Mouse (Mus musculus): ENCODE results near the gene C1rb.
"Not testable (repeated sequence)": the region's sequence is repeated elsewhere in the genome, so short reads cannot be mapped to it uniquely, and the experiment has no call there.

C1rb gene

GRCm38 (mm10) chr6:124593121-124593520 lies 23.0 kb downstream of the C1rb start:
- DNase-seq (ENCODE audit: low spot score in 2 of 2), result no peak

- DNase-seq (ENCODE audit: low spot score in 2 of 2), result no peak
These were observed 31.9 kb downstream of the C1rb start for GRCm38 (mm10) chr6:124602031-124602430.

GRCm38 (mm10) chr6:124625612-124626011 lies 55.5 kb downstream of the C1rb start:
- DNase-seq (ENCODE audit: low spot score in 2 of 2), result no peak

GRCm38 (mm10) chr6:124626184-124626583 lies 56.1 kb downstream of the C1rb start:
- not testable (repeated sequence) for DNase-seq (ENCODE audit: low spot score in 2 of 2)

GRCm38 (mm10) chr6:124630763-124631162 lies 60.7 kb downstream of the C1rb start:
- DNase-seq (ENCODE audit: low spot score in 2 of 2), result no peak
